Mouse (Mus musculus): ENCODE data around the gene Baz2b. TPM values are rescaled to one million over a fixed set of nuclear protein-coding genes. Genes with fewer than 3 reads are reported as not detected.
A peak's percentile ranks its signal among the peaks of the same experiment; 100 is the strongest.

Gene Baz2b
- polyA plus RNA-seq, 1 experiment from 2014 or later, result 15.2 TPM

GRCm38 (mm10) chr2:60049889-60050288 lies 159.8 kb downstream of the Baz2b start:
- Histone ChIP-seq H3K27ac (ENCODE audit: low read length) (no peak overlapping the region), H3K4me3 (ENCODE audit: low read depth, low read length) (no peak overlapping the region), H3K36me3 (ENCODE audit: control insufficient read depth, insufficient read depth) (no peaks in the 10 kb centered on the region), H3K9me3 (replicated peaks; ENCODE audit: control insufficient read depth, low read length) (no peaks in the 10 kb centered on the region), H3K27me3 (ENCODE audit: control insufficient read depth, insufficient read depth, low read depth, low read length) (no peaks in the 10 kb centered on the region), H3K4me2 (ENCODE audit: low read depth, low read length) (no peak overlapping the region), H3K9ac (ENCODE audit: low read depth, low read length) (no peak overlapping the region), H3K4me1 (ENCODE audit: control insufficient read depth, low read depth, low read length) (peaks cover 11% of the 10 kb centered on the region)
- ATAC-seq (ENCODE audit: low read depth), result no peak
- 51% methylated on average over 4 of the region's 4 CpGs for WGBS (ENCODE audit: insufficient replicate concordance)

GRCm38 (mm10) chr2:60049351-60049750 lies 160.3 kb downstream of the Baz2b start:
- H3K36me3 ChIP-seq (ENCODE audit: control insufficient read depth, insufficient read depth), result no peaks in the 10 kb centered on the region
- WGBS (ENCODE audit: insufficient replicate concordance), result 84% methylated on average over 9 of the region's 9 CpGs
- H3K27me3 ChIP-seq (ENCODE audit: control insufficient read depth, insufficient read depth, low read depth, low read length), result no peaks in the 10 kb centered on the region
- H3K4me2 ChIP-seq (ENCODE audit: low read depth, low read length), result no peak overlapping the region
- H3K9ac ChIP-seq (ENCODE audit: low read depth, low read length), result no peak overlapping the region
- no peaks in the 10 kb centered on the region for H3K9me3 ChIP-seq (replicated peaks; ENCODE audit: control insufficient read depth, low read length)
- no peak overlapping the region for H3K4me3 ChIP-seq (ENCODE audit: low read depth, low read length)
- ATAC-seq (ENCODE audit: low read depth), result no peak
- no peak overlapping the region for H3K27ac ChIP-seq (ENCODE audit: low read length)
- peaks cover 11% of the 10 kb centered on the region for H3K4me1 ChIP-seq (ENCODE audit: control insufficient read depth, low read depth, low read length)

GRCm38 (mm10) chr2:60045995-60046394 lies 163.6 kb downstream of the Baz2b start:
- Histone ChIP-seq H3K4me1 (ENCODE audit: control insufficient read depth, low read depth, low read length) (peaks cover 10% of the 10 kb centered on the region), H3K36me3 (ENCODE audit: control insufficient read depth, insufficient read depth) (no peaks in the 10 kb centered on the region), H3K9ac (ENCODE audit: low read depth, low read length) (no peak overlapping the region), H3K27me3 (ENCODE audit: control insufficient read depth, insufficient read depth, low read depth, low read length) (no peaks in the 10 kb centered on the region), H3K9me3 (replicated peaks; ENCODE audit: control insufficient read depth, low read length) (no peaks in the 10 kb centered on the region), H3K4me3 (ENCODE audit: low read depth, low read length) (no peak overlapping the region), H3K27ac (ENCODE audit: low read length) (0 out of 2 replicates have a peak overlapping the region, but pooled peaks have one; percentile 25), H3K4me2 (ENCODE audit: low read depth, low read length) (no peak overlapping the region)
- WGBS (ENCODE audit: insufficient replicate concordance), result 4% methylated on average over 1 of the region's 1 CpGs
- peak; percentile 55; the same call in 1 of the 2 replicates for ATAC-seq (ENCODE audit: low read depth)

GRCm38 (mm10) chr2:60044988-60045387 lies 164.7 kb downstream of the Baz2b start:
- H3K4me3 ChIP-seq (ENCODE audit: low read depth, low read length), result no peak overlapping the region
- no peak overlapping the region for H3K4me2 ChIP-seq (ENCODE audit: low read depth, low read length)
- peaks cover 8% of the 10 kb centered on the region for H3K4me1 ChIP-seq (ENCODE audit: control insufficient read depth, low read depth, low read length)
- no peaks in the 10 kb centered on the region for H3K36me3 ChIP-seq (ENCODE audit: control insufficient read depth, insufficient read depth)
- H3K27ac ChIP-seq (ENCODE audit: low read length), result no peak overlapping the region
- no peak for ATAC-seq (ENCODE audit: low read depth)
- H3K9ac ChIP-seq (ENCODE audit: low read depth, low read length), result no peak overlapping the region
- H3K27me3 ChIP-seq (ENCODE audit: control insufficient read depth, insufficient read depth, low read depth, low read length), result no peaks in the 10 kb centered on the region
- no peaks in the 10 kb centered on the region for H3K9me3 ChIP-seq (replicated peaks; ENCODE audit: control insufficient read depth, low read length)

- Histone ChIP-seq H3K9ac (ENCODE audit: low read depth, low read length) (no peak overlapping the region), H3K4me3 (ENCODE audit: low read depth, low read length) (no peak overlapping the region), H3K4me1 (ENCODE audit: control insufficient read depth, low read depth, low read length) (peaks cover 8% of the 10 kb centered on the region), H3K27ac (ENCODE audit: low read length) (no peak overlapping the region), H3K27me3 (ENCODE audit: control insufficient read depth, insufficient read depth, low read depth, low read length) (no peaks in the 10 kb centered on the region), H3K4me2 (ENCODE audit: low read depth, low read length) (no peak overlapping the region), H3K9me3 (replicated peaks; ENCODE audit: control insufficient read depth, low read length) (no peaks in the 10 kb centered on the region), H3K36me3 (ENCODE audit: control insufficient read depth, insufficient read depth) (no peaks in the 10 kb centered on the region)
- 70% methylated on average over 2 of the region's 2 CpGs for WGBS (ENCODE audit: insufficient replicate concordance)
- no peak for ATAC-seq (ENCODE audit: low read depth)
Observed at GRCm38 (mm10) chr2:60044540-60044939, 165.1 kb downstream of the Baz2b start.

GRCm38 (mm10) chr2:60042699-60043098 lies 166.9 kb downstream of the Baz2b start:
- Histone ChIP-seq H3K9me3 (replicated peaks; ENCODE audit: control insufficient read depth, low read length) (no peaks in the 10 kb centered on the region), H3K4me2 (ENCODE audit: low read depth, low read length) (no peak overlapping the region), H3K4me1 (ENCODE audit: control insufficient read depth, low read depth, low read length) (peaks cover 8% of the 10 kb centered on the region), H3K27me3 (ENCODE audit: control insufficient read depth, insufficient read depth, low read depth, low read length) (no peaks in the 10 kb centered on the region), H3K27ac (ENCODE audit: low read length) (no peak overlapping the region), H3K4me3 (ENCODE audit: low read depth, low read length) (no peak overlapping the region), H3K36me3 (ENCODE audit: control insufficient read depth, insufficient read depth) (no peaks in the 10 kb centered on the region), H3K9ac (ENCODE audit: low read depth, low read length) (no peak overlapping the region)
- ATAC-seq (ENCODE audit: low read depth), result no peak
- WGBS (ENCODE audit: insufficient replicate concordance), result 81% methylated on average over 12 of the region's 12 CpGs

- Histone ChIP-seq H3K27ac (ENCODE audit: low read length) (no peak overlapping the region), H3K4me2 (ENCODE audit: low read depth, low read length) (no peak overlapping the region), H3K9me3 (replicated peaks; ENCODE audit: control insufficient read depth, low read length) (no peaks in the 10 kb centered on the region), H3K4me3 (ENCODE audit: low read depth, low read length) (no peak overlapping the region), H3K4me1 (ENCODE audit: control insufficient read depth, low read depth, low read length) (peaks cover 8% of the 10 kb centered on the region), H3K36me3 (ENCODE audit: control insufficient read depth, insufficient read depth) (no peaks in the 10 kb centered on the region), H3K27me3 (ENCODE audit: control insufficient read depth, insufficient read depth, low read depth, low read length) (no peaks in the 10 kb centered on the region), H3K9ac (ENCODE audit: low read depth, low read length) (no peak overlapping the region)
- ATAC-seq (ENCODE audit: low read depth), result no peak
- 67% methylated on average over 4 of the region's 4 CpGs for WGBS (ENCODE audit: insufficient replicate concordance)
Observed at GRCm38 (mm10) chr2:60041485-60042274, 168.0 kb downstream of the Baz2b start.

GRCm38 (mm10) chr2:60040162-60040561 lies 169.5 kb downstream of the Baz2b start:
- no peaks in the 10 kb centered on the region for H3K9me3 ChIP-seq (replicated peaks; ENCODE audit: control insufficient read depth, low read length)
- H3K4me1 ChIP-seq (ENCODE audit: control insufficient read depth, low read depth, low read length), result no peaks in the 10 kb centered on the region
- no peak overlapping the region for H3K27ac ChIP-seq (ENCODE audit: low read length)
- WGBS (ENCODE audit: insufficient replicate concordance), result 81% methylated on average over 3 of the region's 3 CpGs
- H3K4me3 ChIP-seq (ENCODE audit: low read depth, low read length), result no peak overlapping the region
- ATAC-seq (ENCODE audit: low read depth), result no peak
- H3K4me2 ChIP-seq (ENCODE audit: low read depth, low read length), result no peak overlapping the region
- H3K36me3 ChIP-seq (ENCODE audit: control insufficient read depth, insufficient read depth), result no peaks in the 10 kb centered on the region
- H3K27me3 ChIP-seq (ENCODE audit: control insufficient read depth, insufficient read depth, low read depth, low read length), result no peaks in the 10 kb centered on the region
- H3K9ac ChIP-seq (ENCODE audit: low read depth, low read length), result no peak overlapping the region

- Histone ChIP-seq H3K4me1 (ENCODE audit: control insufficient read depth, low read depth, low read length) (no peaks in the 10 kb centered on the region), H3K27ac (ENCODE audit: low read length) (no peak overlapping the region), H3K9me3 (replicated peaks; ENCODE audit: control insufficient read depth, low read length) (no peaks in the 10 kb centered on the region), H3K4me2 (ENCODE audit: low read depth, low read length) (peak overlapping the region; percentile 67), H3K36me3 (ENCODE audit: control insufficient read depth, insufficient read depth) (no peaks in the 10 kb centered on the region), H3K4me3 (ENCODE audit: low read depth, low read length) (peak overlapping the region; percentile 67), H3K9ac (ENCODE audit: low read depth, low read length) (peak overlapping the region; percentile 51), H3K27me3 (ENCODE audit: control insufficient read depth, insufficient read depth, low read depth, low read length) (no peaks in the 10 kb centered on the region)
- ATAC-seq (ENCODE audit: low read depth), result peak; percentile 59
- WGBS (ENCODE audit: insufficient replicate concordance), result 5% methylated on average over 19 of the region's 19 CpGs
Observed at GRCm38 (mm10) chr2:60037011-60037551, 172.6 kb downstream of the Baz2b start.
